Mouse (Mus musculus) T-helper 1 cell (primary cell): ENCODE results near the gene Sema3d.

Experiments
- in situ Hi-C: fragments of 300-600 bp; cut with MboI, MseI; formaldehyde crosslinking; loops from one replicate; pipeline ENCODE4 v1.15.1; 2025; ENCODE audit warnings: high pct_unique_total_duplicates

Gene Sema3d

GRCm38 (mm10) chr5:12634227-12634980 is 251.2 kb downstream of the Sema3d start:
- in situ Hi-C loops: no loop called here

DNA sequence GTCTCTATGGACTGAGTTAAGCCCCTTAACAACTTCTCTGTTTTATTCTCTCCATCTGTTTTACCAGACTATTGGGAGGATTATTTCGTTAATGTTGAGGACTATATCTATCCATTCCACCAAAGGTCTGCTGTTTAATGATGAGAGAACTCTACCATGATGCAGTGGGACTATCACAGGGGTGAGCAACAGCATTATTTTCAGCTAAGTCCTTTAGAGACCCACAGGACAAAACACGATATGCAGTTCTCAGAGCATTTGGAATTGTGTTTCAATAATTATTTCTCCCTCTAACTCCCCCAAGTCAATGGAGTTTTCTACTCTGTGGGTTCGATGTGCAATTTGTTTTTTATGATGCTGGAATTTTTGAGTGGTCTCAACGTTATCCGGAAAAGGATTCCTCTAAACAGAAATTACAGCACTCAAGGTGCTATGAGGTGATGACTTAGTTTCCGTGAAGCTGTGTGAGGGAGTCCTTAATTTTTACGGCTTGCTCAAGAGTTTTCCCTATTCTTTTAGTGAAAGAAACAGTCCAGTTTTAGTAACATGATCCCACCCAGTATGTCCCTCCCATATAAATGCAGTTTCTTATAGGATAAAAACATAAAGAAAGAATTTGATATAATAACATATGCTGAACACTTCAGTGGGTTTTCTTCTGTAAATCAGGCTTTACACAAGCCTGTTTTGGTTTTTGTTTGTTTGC is 254.7 kb downstream of the Sema3d start:
- in situ Hi-C loops: no loop called here
